Mouse (Mus musculus) layer of hippocampus, adult 2 months (tissue): ENCODE measurements around the gene Shisa6. TPM values are rescaled to one million over a fixed set of nuclear protein-coding genes. Genes with fewer than 3 reads are reported as not detected.
"Not testable (repeated sequence)": the region's sequence is repeated elsewhere in the genome, so short reads cannot be mapped to it uniquely, and the experiment has no call there.

Experiments
- DNase-seq, 2 experiments: peaks; one replicate each; pipeline ENCODE4 v3.0.0; 2022; ENCODE audit warnings: low spot score in 2 of 2
- H3K27ac ChIP-seq: fragments of 200-600 bp; 2 replicates; pipeline ENCODE4 v1.8.1; 2022
- H3K4me3 ChIP-seq: fragments of 200-600 bp; 2 replicates; pipeline ENCODE4 v1.8.1; 2022; ENCODE audit warnings: mild to moderate bottlenecking
- CTCF ChIP-seq: fragments of 200-600 bp; conservative IDR thresholded peaks from 2 replicates; pipeline ENCODE4 v1.8.1; 2022; ENCODE audit warnings: antibody characterized with exemption, mild to moderate bottlenecking, moderate library complexity
- total RNA-seq, 2 experiments: library from RNA; stranded (reverse); gene quantifications; 2 replicates each; pipeline ENCODE4 v1.2.3; 2021

The Shisa6 gene
- total RNA-seq, 2 experiments from 2014 or later, result 193 to 194 TPM

DNA sequence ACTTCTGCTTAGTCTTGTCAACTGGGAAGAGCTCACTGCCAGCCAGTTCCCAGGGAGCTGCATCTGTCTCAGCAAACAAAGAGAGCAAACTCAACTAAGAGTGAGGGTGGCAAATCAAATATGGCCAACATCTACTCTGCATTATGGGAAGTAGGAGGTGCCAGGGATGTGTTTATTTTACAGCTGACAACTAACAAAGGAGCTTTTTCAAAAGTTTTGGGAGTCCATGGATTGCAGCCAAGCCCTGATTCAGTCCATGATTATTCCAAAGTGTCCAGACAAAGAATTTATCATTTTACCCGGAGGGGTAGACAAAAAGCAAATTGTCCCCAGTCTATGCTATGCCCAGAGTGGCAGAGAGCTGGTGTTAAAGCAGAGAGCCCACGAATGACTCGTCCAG is 107.5 kb downstream of the Shisa6 start:
- DNase-seq, result no peak
- Histone ChIP-seq H3K4me3 (no peak overlapping the region), H3K27ac (peak overlapping the region; percentile 46; the same call in 1 of the 2 replicates)
- TF ChIP-seq CTCF, result no peak

DNA sequence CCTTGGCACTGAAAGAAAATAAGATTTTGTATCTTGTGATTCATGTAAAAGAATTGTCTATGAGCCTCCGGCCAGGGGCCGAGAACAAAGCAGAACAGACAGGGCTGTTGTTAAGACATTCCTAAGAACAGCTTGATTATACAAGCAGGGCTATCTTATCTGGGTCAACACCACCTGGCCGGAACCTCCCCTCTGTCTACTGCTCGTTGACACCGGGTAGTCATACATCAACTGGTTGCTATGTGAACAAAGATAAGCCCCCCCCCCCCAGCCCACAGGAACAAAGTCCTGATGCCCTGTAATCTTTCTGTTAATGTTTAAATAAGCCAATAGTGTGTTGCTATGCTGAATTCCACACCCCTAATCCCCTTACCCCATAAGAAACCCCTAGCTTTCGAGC is 117.0 kb downstream of the Shisa6 start:
- not testable (repeated sequence) for DNase-seq, H3K4me3 ChIP-seq, H3K27ac ChIP-seq

DNA sequence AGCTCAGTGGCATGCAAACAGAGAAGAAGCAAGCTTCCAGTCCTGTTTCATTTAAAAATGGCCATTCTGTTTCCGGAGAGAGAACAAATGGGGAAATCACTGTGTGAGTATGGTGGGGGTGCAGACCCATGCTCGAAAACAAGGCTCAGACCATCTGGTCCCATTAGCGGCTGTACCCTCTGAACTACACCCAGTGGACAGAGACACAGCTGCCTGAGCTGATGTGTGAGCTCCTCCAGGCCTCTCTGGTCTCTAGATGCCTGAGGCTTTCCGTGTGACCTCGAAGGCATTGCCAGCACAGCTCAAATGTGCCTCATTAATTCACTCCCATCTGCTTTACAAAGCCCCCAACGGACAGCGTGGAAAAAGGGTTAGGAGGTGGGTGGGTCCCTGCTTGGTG is 125.7 kb downstream of the Shisa6 start:
- Histone ChIP-seq H3K27ac (peak overlapping the region; percentile 39), H3K4me3 (no peak overlapping the region)
- no peak for TF ChIP-seq CTCF
- no peak for DNase-seq

DNA sequence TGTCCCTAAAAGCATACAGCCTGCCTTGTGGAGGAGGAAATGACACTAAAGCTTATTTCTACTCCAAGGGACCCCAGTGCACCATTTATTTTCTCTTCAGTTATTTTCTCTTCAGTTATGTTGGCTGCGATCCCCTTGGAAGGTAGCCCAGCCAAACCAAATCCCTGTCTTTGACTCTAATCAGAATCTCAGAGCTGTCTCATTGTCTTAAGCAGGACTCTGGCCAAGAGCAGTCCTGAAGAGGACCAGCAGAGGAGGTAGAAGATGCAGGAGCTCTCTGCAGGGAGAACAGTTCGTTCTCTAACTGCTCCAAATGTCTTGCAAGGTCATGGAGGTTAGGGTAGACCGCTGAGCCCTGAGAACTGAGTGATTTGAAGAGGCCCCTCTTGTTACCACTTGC is 138.2 kb downstream of the Shisa6 start:
- no peak for DNase-seq
- H3K4me3 ChIP-seq, result no peak overlapping the region
- 0 out of 2 replicates have a peak overlapping the region, but pooled peaks have one; percentile 25 for H3K27ac ChIP-seq
- 0 out of 2 replicates have a peak, but pooled peaks have one; percentile 9 for TF ChIP-seq CTCF

DNA sequence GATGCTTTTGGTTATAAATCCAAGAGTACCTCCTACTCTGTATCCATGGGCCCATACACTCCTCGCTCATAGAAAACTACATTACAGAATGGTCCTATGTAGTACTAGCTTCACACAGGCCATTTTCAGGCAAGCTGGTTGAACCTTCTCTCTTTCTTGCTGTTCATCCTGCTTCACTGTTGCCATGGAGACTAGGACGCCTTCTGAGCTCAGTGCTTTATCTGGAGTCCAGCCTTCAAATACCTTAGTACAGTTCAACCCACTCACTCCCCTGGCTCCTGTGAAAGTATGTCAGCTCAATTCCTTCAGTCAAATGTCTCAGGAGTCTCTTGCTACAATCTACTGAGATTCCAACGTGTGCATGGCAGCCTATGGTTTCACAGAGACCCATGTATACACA is 154.0 kb downstream of the Shisa6 start:
- DNase-seq, result peak; percentile 11 to 33
- no peak for TF ChIP-seq CTCF

DNA sequence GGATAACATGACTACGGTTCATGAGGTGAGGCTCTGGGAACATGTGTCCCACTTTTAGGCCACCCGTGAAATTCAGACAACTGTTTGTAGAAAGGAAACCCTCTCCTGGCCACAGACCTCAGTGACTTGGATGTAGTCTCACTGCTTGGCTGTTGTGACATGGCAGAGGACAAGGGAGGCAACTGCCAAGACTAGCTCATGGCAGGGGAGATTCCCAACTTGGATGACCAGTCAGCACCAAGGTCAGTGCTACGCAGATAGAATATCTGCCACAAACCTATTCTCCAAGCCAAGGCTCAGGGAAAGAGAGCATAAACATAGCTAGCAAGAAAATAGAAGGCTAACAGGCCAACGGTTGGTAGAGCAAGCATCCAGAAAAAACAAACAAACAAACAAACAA is 156.0 kb downstream of the Shisa6 start:
- no peak for DNase-seq
- no peak for TF ChIP-seq CTCF

More for the DNA sequence above, 154.0 kb downstream of the Shisa6 start:
- H3K27ac ChIP-seq, result peak overlapping the region; percentile 3; the same call in 1 of the 2 replicates
- no peak overlapping the region for H3K4me3 ChIP-seq

DNA sequence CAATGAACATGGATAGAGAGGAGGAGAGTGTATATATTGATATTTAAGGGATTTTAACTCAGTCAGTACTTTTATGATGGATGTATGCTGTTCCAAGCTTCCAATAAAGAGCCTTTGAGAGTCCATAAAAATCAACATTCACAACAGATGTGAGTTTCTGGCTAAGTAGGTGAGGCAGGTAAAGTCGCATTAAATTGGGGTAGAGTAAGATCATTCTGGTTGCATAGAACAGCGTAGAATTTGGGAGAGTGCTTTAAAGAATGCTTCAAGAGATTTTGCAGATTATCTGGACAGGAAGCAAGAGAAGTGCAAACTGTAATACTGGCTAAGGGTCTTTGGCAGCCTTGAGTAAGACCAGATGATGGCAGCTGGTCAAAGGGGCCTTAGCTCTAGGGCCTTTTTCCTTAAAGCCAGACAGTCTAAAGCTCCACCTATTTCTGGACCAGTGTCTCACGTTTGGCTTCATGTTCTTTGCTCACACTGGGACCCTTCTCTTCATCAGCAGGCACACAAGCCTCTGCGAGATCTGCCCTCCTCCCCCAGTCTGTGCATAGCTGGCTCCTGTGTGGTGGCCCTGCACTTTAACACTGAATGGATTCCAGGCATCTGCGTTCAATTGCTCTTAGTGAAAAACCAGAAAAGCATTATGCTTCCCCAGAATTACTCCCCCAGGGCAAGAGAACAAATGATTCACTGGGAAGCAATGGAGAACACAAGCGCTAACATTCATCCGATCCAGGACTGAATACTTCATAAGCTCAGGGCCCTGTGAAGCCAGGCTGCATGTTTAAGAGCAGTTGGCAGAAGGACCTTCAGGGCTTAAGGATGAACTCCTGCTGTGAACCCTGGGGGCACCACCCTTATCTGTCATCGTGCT is 158.7 kb downstream of the Shisa6 start:
- TF ChIP-seq CTCF, result no peak
- no peak overlapping the region for H3K4me3 ChIP-seq
- H3K27ac ChIP-seq, result peak overlapping the region; percentile 57
- DNase-seq, result peak in 1 of 2 experiments; percentile 8

More for the DNA sequence above, 156.0 kb downstream of the Shisa6 start:
- Histone ChIP-seq H3K27ac (no peak overlapping the region), H3K4me3 (no peak overlapping the region)

DNA sequence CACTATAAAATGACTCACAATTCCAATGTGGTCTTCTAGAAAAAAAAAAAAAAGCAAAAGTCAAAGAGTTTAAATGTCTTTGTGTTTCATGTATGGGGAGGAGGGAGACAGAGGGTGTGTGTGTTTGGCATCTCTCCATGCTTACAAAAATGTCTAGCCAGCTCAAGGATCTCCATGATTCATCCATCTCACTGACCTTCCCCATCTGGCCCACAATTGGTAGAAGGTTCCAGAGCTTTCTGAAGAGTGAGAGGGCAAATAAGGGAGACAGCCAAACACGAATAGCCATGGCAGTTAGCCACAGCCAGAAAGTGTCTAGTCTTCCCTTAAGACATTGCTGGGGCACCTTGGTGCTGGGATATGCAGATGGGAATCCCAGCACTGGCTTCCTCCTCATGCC is 166.0 kb downstream of the Shisa6 start:
- Histone ChIP-seq H3K27ac (peak overlapping the region; percentile 46; the same call in 1 of the 2 replicates), H3K4me3 (no peak overlapping the region)
- DNase-seq, result peak in 1 of 2 experiments; percentile 7
- TF ChIP-seq CTCF, result no peak

DNA sequence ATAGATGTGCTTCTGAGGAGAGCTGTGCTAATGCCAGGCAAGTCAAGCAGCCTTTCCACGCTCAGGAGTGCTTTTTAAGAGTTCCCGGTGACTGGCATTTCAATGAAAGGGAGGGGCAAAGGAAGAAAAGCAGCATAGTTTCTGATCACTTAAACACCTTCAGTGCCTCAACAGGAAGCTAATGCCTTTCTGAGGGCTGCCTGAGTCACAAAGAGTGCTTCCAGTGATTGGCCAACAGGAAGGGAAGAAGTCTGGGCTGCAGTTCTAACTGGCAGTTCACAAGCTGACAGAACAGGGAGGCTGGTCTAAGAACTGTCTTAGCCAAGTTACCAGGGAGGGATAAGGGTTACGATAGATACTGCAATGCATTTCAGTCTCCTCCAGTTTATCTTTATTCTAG is 180.9 kb downstream of the Shisa6 start:
- no peak for TF ChIP-seq CTCF
- Histone ChIP-seq H3K27ac (no peak overlapping the region), H3K4me3 (no peak overlapping the region)
- no peak for DNase-seq

DNA sequence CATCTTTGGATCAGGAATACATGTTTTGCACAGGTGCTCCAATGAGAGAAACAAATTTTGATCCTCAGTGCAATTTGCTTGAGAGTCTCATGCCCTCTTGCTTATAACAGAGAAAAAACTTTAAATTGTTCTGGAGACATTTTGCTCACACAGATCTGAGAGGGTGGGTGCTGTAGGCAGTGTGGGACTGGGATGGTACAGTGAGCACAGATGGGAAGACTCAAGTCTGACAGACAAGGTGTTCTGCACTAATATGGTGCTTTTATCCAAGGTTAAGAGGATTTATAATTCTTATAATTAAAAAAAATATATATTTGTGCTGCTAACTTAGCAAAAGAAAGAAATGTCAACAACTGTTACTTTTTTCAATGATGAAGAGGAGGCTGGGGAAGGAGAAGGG is 189.5 kb downstream of the Shisa6 start:
- Histone ChIP-seq H3K27ac (peak overlapping the region; percentile 24), H3K4me3 (no peak overlapping the region)
- TF ChIP-seq CTCF, result no peak
- DNase-seq, result peak in 1 of 2 experiments; percentile 52

DNA sequence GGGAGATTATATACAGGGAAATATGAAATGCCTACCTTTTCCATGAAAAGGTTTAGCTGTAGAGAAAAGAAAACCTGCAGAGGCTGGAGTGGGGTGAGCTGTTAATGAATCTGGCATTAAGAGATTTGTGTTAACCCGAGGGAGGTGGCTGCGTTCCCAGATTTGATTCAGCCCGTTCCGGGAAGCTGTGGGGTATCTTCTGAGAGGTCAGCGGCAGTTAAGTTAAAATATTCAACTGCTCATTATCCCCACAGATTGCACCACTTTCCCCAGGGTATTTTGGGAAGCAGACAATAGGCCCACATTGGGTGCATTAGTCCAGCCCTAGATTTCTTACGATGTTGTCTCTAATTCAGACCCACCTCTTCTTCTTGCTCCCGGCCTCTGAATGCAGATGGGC is 213.0 kb downstream of the Shisa6 start:
- TF ChIP-seq CTCF, result no peak
- DNase-seq, result peak; percentile 48 to 55
- peak overlapping the region; percentile 52; the same call in 1 of the 2 replicates for H3K27ac ChIP-seq
- H3K4me3 ChIP-seq, result no peak overlapping the region

DNA sequence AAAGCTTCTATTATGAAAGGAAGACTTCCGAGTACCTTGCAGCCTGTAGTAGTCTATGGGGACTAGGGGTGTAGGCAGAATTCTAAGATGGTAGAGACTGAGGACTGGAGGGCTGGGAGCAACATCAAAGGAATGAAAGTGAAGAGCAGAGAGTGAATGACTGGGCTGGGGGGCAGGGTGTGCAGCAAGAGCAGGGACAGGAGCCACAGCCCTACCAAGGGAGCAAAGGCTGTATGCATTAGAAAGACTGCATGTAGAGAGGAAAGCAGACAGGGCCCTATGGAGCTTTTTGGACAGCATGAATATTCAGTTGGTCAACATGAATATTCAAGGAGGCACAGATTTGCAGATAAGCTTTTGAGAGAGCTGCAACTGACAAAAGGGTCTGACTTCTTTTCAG is 221.4 kb downstream of the Shisa6 start:
- no peak for TF ChIP-seq CTCF
- DNase-seq, result no peak
- Histone ChIP-seq H3K4me3 (no peak overlapping the region), H3K27ac (peak overlapping the region; percentile 53; the same call in 1 of the 2 replicates)

DNA sequence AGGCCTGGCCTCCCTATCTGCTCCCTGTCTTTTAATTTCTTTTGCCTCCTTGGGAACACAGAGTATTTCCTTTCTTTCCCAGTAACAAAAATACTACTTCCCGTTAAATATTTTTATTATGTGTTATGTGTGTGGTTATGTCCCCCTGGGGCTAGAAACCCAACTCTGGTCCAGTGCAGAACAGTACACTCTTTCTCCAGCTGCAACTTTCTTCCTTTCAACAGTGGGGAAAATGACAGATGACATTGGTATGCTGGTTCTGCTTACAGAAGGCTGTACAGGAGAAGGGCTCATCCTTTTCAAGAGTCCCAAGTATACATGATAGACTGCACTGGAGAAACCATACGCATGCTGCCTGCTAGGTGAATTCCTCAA is 251.1 kb downstream of the Shisa6 start:
- no peak for DNase-seq
- Histone ChIP-seq H3K4me3 (no peak overlapping the region), H3K27ac (peak overlapping the region; percentile 82)
- no peak for TF ChIP-seq CTCF
